Mouse (Mus musculus): ENCODE measurements at regions not wholly inside any gene's neighbourhood (a gene's known extent, or its start where the extent isn't known, plus 50 kb on each side); places are given as distances from the start of the nearest gene placed in this dataset.
A peak's percentile ranks its signal among the peaks of the same experiment; 100 is the strongest.

DNA sequence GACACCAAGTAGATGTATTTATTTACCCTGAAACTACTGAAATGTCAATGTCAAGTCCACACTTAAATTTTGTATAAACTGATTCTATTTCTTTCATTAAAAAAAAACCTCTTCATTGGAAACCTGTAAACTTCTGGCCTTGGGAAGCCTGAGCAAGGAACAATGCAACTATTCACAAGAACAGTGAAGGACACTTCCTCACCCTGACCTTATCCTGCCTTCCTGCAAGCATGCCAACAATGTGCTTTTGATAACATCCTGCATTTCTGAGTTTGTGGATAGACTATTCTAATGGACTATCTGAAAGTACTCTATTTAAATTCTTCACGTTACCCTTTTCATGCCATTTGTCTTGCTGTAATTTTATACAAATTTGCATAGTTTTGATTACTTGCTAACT is 53.1 kb upstream of the Nabp1 start:
- peak in 1 of 2 experiments; percentile 15 for DNase-seq

- DNase-seq = no peak
These were observed 52.1 kb upstream of the Nabp1 start for GRCm38 (mm10) chr1:51530191-51530926.

DNA sequence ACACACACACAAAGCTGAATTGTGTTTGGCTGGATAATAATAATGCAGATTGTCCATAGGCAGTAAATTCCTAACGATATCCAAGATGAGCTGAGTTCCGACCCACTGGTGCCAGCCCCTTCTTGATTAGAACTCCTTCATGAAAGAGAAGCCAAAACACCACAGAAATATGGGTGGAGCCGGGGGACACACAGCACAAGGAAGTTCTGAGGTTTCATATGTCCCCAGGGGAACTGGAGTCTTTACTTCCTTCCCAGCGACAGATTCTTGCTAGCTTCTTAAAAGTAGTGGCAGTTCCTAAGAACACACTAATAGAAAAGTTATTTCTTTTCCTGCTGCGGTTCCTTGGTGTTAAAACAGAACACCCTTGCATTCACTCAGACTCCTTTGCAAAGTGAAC is 51.4 kb upstream of the Nabp1 start:
- DNase-seq = peak in 1 of 2 experiments; percentile 47

GRCm38 (mm10) chr1:51528671-51529070 is 50.4 kb upstream of the Nabp1 start:
- DNase-seq = no peak

All from heart, adult 18-20 months (tissue).